Mouse (Mus musculus): ENCODE data around the gene Pip4k2b. TPM values are rescaled to one million over a fixed set of nuclear protein-coding genes. Genes with fewer than 3 reads are reported as not detected.

The Pip4k2b gene
- 28.7 and 30.8 TPM in 2 replicates for total RNA-seq (2012; rRNA removed)
- 20.3 and 23.3 TPM in 2 replicates for total RNA-seq (2014; rRNA removed)
- 35.4 and 44.0 TPM in 2 replicates for polyA plus RNA-seq (2012; ENCODE audit: insufficient read length, low read depth)

DNA sequence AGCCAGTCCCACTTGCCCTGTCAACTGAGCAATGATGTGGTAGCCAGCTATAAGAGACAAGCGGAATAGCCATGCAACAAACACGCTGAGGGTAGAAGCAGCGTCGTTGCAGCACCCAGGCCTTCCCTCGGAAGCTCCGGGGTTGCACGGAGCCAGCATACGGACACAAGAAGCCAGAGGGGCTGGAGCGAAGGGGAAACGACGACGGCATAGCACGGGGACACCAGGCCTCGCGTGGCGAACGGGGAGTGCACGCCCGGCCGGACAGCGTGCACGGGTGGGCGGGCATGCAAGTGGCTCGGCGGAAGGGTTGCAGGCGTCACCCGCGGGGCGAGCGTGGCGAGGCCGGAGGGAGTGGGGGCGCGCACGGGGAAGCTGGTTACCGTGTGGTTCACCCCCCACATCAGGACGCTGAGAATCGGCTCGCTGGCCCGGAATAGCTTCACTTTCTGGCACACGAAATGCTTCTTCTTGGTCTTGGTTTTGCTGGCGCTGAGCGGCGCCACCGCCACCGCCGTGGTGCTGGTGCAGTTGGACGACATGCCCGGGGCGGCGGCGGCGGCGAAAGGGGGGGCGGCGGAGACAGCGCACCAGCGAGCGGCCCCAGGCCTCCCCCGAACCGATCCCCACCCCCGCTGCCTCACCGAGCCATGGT, at the start of gene Pip4k2b:
TSS of gene Pip4k2b (minus strand) at position 642 of the 655 bp plus-strand sequence.
- in situ Hi-C loops (cut with MboI; ENCODE audit: low pct_ligation_motif_present, low pct_unique_long_range_greater_than_20kb, low sequenced_read_pairs) = no loop called here
- Histone ChIP-seq H3K27me3 (replicated peaks) (no peaks in the 10 kb centered on the region), H3K4me1 (ENCODE audit: control insufficient read depth in 1 of 2, insufficient read depth in 2 of 2) (peaks cover 6 to 31% of the 10 kb centered on the region in 2 experiments), H3K4me2 (ENCODE audit: insufficient read depth, low read depth, poor library complexity, severe bottlenecking) (peak within 1 kb of the TSS; percentile 58), H3K9ac (ENCODE audit: insufficient read depth, low read depth) (peak within 1 kb of the TSS; percentile 95), H3K79me2 (replicated peaks; ENCODE audit: control insufficient read depth, extremely low read depth, insufficient read depth, poor library complexity, severe bottlenecking) (peaks cover 27% of the 10 kb centered on the region), H3K36me3 (replicated peaks in 1 of 2; ENCODE audit: control insufficient read depth in 1 of 2, insufficient read depth in 1 of 2, low read length in 1 of 2) (peaks cover 21 to 52% of the 10 kb centered on the region in 2 experiments), H3K27ac (ENCODE audit: insufficient read depth, low read depth) (peak within 1 kb of the TSS; percentile 72), H3K9me3 (replicated peaks; ENCODE audit: low read length) (peaks cover 2% of the 10 kb centered on the region), H3K4me3 (replicated peaks in 1 of 3; ENCODE audit: low read depth in 2 of 3, low read length in 2 of 3, poor library complexity in 1 of 3) (peak within 1 kb of the TSS; percentile 79 to 99 (median 81))
- DNase-seq (ENCODE audit: extremely low read depth) = peak; percentile 37
- dilution Hi-C loops (cut with MboI; ENCODE audit: extremely low pct_ligation_motif_present, extremely low pct_unique_long_range_greater_than_20kb, low sequenced_read_pairs) = no loop called here
- TF ChIP-seq POLR2AphosphoS2 (IDR thresholded peaks at IDR 0.05; ENCODE audit: low read depth, low read length) (no peak), ZMIZ1 (IDR thresholded peaks at IDR 0.05; ENCODE audit: low read depth, low read length) (no peak), MAFK (IDR thresholded peaks at IDR 0.05; ENCODE audit: insufficient replicate concordance, low read length) (no peak), PAX5 (IDR thresholded peaks at IDR 0.05; ENCODE audit: low read length) (no peak), UBTF (IDR thresholded peaks at IDR 0.05; ENCODE audit: low read depth, low read length) (peak; percentile 81), E2F4 (IDR thresholded peaks at IDR 0.05; ENCODE audit: insufficient replicate concordance, low read depth, low read length) (no peak), NRF1 (IDR thresholded peaks at IDR 0.05; ENCODE audit: low read depth, low read length) (no peak), ETS1 (conservative IDR thresholded peaks at IDR 0.05; ENCODE audit: low read depth, low read length) (no peak; the same call in 1 of the 2 replicates), MXI1 (IDR thresholded peaks at IDR 0.05; ENCODE audit: low read depth, low read length) (peak; percentile 83), SIN3A (IDR thresholded peaks at IDR 0.05; ENCODE audit: low read length) (peak; percentile 14; the same call in 1 of the 2 replicates), USF2 (conservative IDR thresholded peaks at IDR 0.05; ENCODE audit: low read depth, low read length) (no peak), TCF12 (IDR thresholded peaks at IDR 0.05; ENCODE audit: low read depth, low read length) (0 out of 2 replicates have a peak, but pooled peaks have one; percentile 5), IRF4 (IDR thresholded peaks at IDR 0.05; ENCODE audit: low read depth, low read length) (0 out of 2 replicates have a peak, but pooled peaks have one; percentile 7), EP300 (IDR thresholded peaks at IDR 0.05; ENCODE audit: low read length) (no peak; the same call in 1 of the 2 replicates), JUND (conservative IDR thresholded peaks at IDR 0.05; ENCODE audit: low read depth, low read length) (no peak), SMC3 (IDR thresholded peaks at IDR 0.05; ENCODE audit: low read depth, low read length) (no peak; the same call in 1 of the 2 replicates), RAD21 (IDR thresholded peaks at IDR 0.05; ENCODE audit: low read depth, low read length) (no peak), KAT2A (IDR thresholded peaks at IDR 0.05; ENCODE audit: insufficient replicate concordance, low read length) (no peak), GABPA (IDR thresholded peaks at IDR 0.05; ENCODE audit: insufficient replicate concordance, low read depth, low read length) (no peak), USF1 (IDR thresholded peaks at IDR 0.05; ENCODE audit: low read depth, low read length) (no peak), CHD1 (IDR thresholded peaks at IDR 0.05; ENCODE audit: low read depth, low read length) (no peak; the same call in 1 of the 2 replicates), CTCF (conservative IDR thresholded peaks at IDR 0.05 in 1 of 2, IDR thresholded peaks at IDR 0.05 in 1 of 2; ENCODE audit: low read depth in 2 of 2, low read length in 2 of 2) (no peak), NELFE (IDR thresholded peaks at IDR 0.05; ENCODE audit: low read depth, low read length) (0 out of 2 replicates have a peak, but pooled peaks have one; percentile 11), TBP (conservative IDR thresholded peaks at IDR 0.05; ENCODE audit: low read depth, low read length) (no peak), POLR2A (IDR thresholded peaks at IDR 0.05; ENCODE audit: low read depth, low read length) (no peak), HCFC1 (IDR thresholded peaks at IDR 0.05; ENCODE audit: low read depth, low read length) (peak; percentile 33; the same call in 1 of the 2 replicates), MAZ (IDR thresholded peaks at IDR 0.05; ENCODE audit: low read depth, low read length) (no peak), MAX (IDR thresholded peaks at IDR 0.05; ENCODE audit: low read length) (peak; percentile 59; the same call in 1 of the 2 replicates), MEF2A (IDR thresholded peaks at IDR 0.05; ENCODE audit: borderline replicate concordance, low read depth, low read length) (no peak), RCOR1 (conservative IDR thresholded peaks at IDR 0.05; ENCODE audit: low read depth, low read length) (no peak; the same call in 1 of the 2 replicates), ZKSCAN1 (IDR thresholded peaks at IDR 0.05; ENCODE audit: borderline replicate concordance, low read depth, low read length) (no peak), JUN (IDR thresholded peaks at IDR 0.05; ENCODE audit: insufficient read depth, low read depth, low read length) (no peak), BHLHE40 (IDR thresholded peaks at IDR 0.05; ENCODE audit: low read depth, low read length) (peak; percentile 64), CHD2 (IDR thresholded peaks at IDR 0.05; ENCODE audit: low read length) (0 out of 2 replicates have a peak, but pooled peaks have one; percentile 2), MYC (IDR thresholded peaks at IDR 0.05; ENCODE audit: low read depth, low read length) (no peak), ELF1 (IDR thresholded peaks at IDR 0.05; ENCODE audit: low read depth, low read length) (no peak), ZC3H11A (IDR thresholded peaks at IDR 0.05; ENCODE audit: low read depth, low read length) (no peak), ZNF384 (IDR thresholded peaks at IDR 0.05; ENCODE audit: low read depth, low read length) (no peak)
